Mouse (Mus musculus): Measurements from ENCODE around the gene Safb.

DNA sequence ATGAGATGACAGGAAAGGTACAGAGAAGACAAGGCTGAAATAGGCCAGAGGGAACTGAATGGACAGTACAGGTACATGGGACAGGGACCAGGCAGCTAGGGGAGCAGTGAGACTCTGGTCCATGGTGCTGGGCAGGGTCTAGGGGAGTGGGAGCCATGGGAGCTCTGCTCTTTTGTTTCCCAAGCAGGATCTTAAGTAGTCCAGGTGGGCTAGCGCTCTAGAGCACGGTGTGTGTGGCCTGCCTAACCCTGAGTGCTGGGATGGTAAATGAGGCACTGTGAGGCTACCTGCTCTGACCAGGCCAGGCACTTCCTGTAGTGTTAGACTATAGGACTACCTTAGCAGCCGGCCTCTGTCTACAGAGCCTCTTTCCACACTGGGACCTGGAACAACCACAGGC, 32.1 kb downstream of the Safb start:
- TF ChIP-seq POLR2A (IDR thresholded peaks at IDR 0.05; ENCODE audit: low read depth, low read length) (no peak), CTCF (conservative IDR thresholded peaks at IDR 0.05; ENCODE audit: insufficient read depth, insufficient read length, low read depth, low read length) (no peak)

All from kidney, adult 2 months (tissue).